Mouse (Mus musculus) liver, adult 2 months (tissue): ENCODE results near the gene Parvb.

Source experiments
- CTCF ChIP-seq: fragments of 200-500 bp; IDR thresholded peaks from 2 replicates; pipeline ENCODE4 v1.5.1; 2011; ENCODE audit warnings: low read depth, low read length, control low read depth
- POLR2A ChIP-seq: fragments of 200-500 bp; IDR thresholded peaks from 2 replicates; pipeline ENCODE4 v1.6.1; 2011; ENCODE audit warnings: low read length, control low read depth; ENCODE audit not compliant: insufficient read depth; ENCODE audit errors: extremely low read depth

GRCm38 (mm10) chr15:84189881-84190280, 42.0 kb upstream of the Parvb start:
- TF ChIP-seq CTCF (no peak), POLR2A (no peak)
